In genomic region chr3:133336400-133336799, GRCm38 (mm10) we compare ENCODE assay signal across 15 mouse cellular contexts. TPM values are rescaled to one million over a fixed set of nuclear protein-coding genes. Genes with fewer than 3 reads are reported as not detected.
DNase-seq lines count a peak whose midpoint lies in the region; ATAC-seq and TF ChIP-seq lines count a peak whose summit lies in the region.
"Had no signal": no experiment of that assay in that cellular context is flagged by ENCODE, and none has a peak within 500 bp of the region (broad histone marks: within the 10 kb centered on the region; RNA-seq: fewer than 3 reads in every experiment).

No protein-coding gene starts in this region.

- POLR2A ChIA-PET in Patski (lab: Charles Lee), result no interaction called here

- intact Hi-C loops in heart, postnatal 25 days (cut with DNase I), result no loop called here
- intact Hi-C loops in left cerebral cortex, postnatal 10 days (cut with DNase I), result no loop called here

- CTCF ChIA-PET in Patski (lab: Charles Lee), result no interaction called here

- DNase-seq in heart, adult 11 months, result peak; percentile 42
- no peak for DNase-seq in heart, postnatal 25 days (ENCODE audit: low spot score)
- DNase-seq in lung, postnatal 36 days, result peak; percentile 16
- no peak for DNase-seq in lung, postnatal 14 days
- DNase-seq in Patski (ENCODE audit: low read depth, low spot score), result no peak
- DNase-seq in splenic B cell, adult 2 months (ENCODE audit: low read depth, low spot score), result peak; percentile 61
- no peak for DNase-seq in T-cell, adult 2 months (ENCODE audit: low spot score)
- no peak for DNase-seq in left cerebral cortex, postnatal 10 days (ENCODE audit: extremely low spot score in 1 of 2, low spot score in 2 of 2)
- DNase-seq: adrenal gland, postnatal 14 days; cerebellum, adult 11-12 months; liver, embryonic 13.5 days; thymus, postnatal 25 days had no signal

- H3K36me3 ChIP-seq in splenic B cell, adult 2 months (ENCODE audit: control insufficient read depth, insufficient read depth, low read length, poor library complexity, severe bottlenecking), result no peaks in the 10 kb centered on the region; the same call in 1 of the 2 replicates
- H3K36me3 ChIP-seq: forebrain, embryonic 15.5 days had no signal

- in situ Hi-C loops in Patski (cut with MboI; ENCODE audit: low pct_unique_long_range_greater_than_20kb), result loop anchor here (25.0 kb wide), 1 partner anchor 1301 kb away; no protein-coding TSS in a partner anchor

- TF ChIP-seq CTCF in Patski (IDR thresholded peaks at IDR 0.05), result peak; percentile 64

- H3K27me3 ChIP-seq in Patski, result no peaks in the 10 kb centered on the region
- no peaks in the 10 kb centered on the region for H3K27me3 ChIP-seq in splenic B cell, adult 2 months (ENCODE audit: control insufficient read depth, insufficient read depth, low read length, poor library complexity, severe bottlenecking)
- H3K27me3 ChIP-seq: embryonic facial prominence, embryonic 12.5 days; forebrain, embryonic 15.5 days; liver, embryonic 13.5 days; midbrain, embryonic 12.5 days had no signal

- ATAC-seq in Patski, result no peak
- ATAC-seq: forebrain, embryonic 15.5 days had no signal

RNA-seq across cellular contexts. Expression of gene Ppa2, which starts 26.5 kb away (rescaled TPM):
- total RNA-seq in heart, postnatal 25 days (2021), result 100 to 1,000 TPM; 135 TPM
- polyA plus RNA-seq in Patski (2021), result 111 TPM
- total RNA-seq in left cerebral cortex, postnatal 10 days (2021), result 10 to 100 TPM; 48.2 to 53.9 TPM

Comparison
In these comparisons a context has a peak if more than half of its experiments do, and no peak if none do; other contexts are left out.
1. DNase-seq: peak in heart, adult 11 months (single experiment), lung, postnatal 36 days (single experiment) and splenic B cell, adult 2 months (single experiment); none in heart, postnatal 25 days (single experiment), lung, postnatal 14 days (single experiment), Patski (single experiment), T-cell, adult 2 months (single experiment) and left cerebral cortex, postnatal 10 days (0 of 2).